Mouse (Mus musculus): Measurements from ENCODE around the gene Hes5.

Hes5 gene

DNA sequence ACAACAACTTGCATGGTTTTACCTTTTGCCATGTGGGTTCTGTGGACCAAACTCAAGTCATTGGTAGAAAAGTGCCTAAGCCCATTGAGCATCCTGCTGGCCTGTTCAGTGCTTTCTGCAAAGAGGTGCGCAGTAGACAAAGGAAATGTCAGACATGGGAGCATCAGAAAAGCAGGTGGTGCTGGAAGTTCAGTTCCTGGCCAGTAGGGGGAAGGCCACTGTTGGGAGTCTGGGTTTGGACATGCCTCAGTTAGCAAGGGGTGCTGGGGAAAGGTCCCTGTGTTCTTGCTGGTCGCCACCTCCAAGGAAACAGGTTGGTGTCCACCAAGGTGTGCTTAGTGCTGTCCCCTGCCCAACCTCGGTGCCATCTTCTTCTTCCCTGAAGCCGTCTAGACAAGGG, 19.4 kb downstream of the Hes5 start:
- no peak for TF ChIP-seq GATA4 (IDR thresholded peaks at IDR 0.05; ENCODE audit: insufficient replicate concordance, low read length)

DNA sequence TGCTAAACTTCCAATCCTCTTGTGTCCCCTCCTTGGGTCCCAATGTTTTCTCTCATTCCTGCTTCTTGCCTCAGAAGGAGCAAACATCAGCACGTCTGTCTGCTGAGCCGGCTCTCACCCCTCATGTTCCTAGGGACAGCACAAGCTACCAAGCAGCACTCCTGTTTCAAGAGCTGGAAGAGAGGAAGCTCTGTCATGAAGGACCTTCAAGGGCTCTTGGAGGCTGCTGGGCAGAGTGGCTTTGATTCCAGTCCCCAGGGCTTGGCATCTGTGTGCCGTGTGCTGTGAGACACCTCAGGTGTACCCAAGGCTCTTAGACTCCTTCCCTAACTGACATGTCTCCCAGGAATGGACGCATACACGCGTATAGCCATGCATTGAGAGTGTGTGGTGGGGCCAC, 20.4 kb downstream of the Hes5 start:
- TF ChIP-seq GATA4 (IDR thresholded peaks at IDR 0.05; ENCODE audit: insufficient replicate concordance, low read length), result no peak

DNA sequence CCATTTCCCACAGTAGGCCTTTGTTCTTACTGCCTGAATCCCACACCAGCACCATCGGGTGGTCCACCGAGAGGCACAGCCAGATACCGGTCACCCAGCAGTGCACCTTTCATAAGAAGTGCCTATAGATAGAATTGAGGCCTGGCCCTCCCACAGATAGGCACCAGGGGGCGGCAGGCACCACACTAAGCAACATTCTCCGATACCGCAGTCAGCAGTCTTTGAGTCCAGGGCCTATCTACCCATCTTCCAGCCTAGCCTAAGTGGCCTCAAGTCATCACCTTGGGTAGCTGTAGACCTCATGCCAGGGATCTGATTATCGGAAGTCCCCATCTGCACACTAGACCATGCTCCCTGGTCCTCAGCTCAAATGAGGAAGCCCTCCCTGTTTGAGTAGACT, 20.8 kb downstream of the Hes5 start:
- no peak for TF ChIP-seq GATA4 (IDR thresholded peaks at IDR 0.05; ENCODE audit: insufficient replicate concordance, low read length)

DNA sequence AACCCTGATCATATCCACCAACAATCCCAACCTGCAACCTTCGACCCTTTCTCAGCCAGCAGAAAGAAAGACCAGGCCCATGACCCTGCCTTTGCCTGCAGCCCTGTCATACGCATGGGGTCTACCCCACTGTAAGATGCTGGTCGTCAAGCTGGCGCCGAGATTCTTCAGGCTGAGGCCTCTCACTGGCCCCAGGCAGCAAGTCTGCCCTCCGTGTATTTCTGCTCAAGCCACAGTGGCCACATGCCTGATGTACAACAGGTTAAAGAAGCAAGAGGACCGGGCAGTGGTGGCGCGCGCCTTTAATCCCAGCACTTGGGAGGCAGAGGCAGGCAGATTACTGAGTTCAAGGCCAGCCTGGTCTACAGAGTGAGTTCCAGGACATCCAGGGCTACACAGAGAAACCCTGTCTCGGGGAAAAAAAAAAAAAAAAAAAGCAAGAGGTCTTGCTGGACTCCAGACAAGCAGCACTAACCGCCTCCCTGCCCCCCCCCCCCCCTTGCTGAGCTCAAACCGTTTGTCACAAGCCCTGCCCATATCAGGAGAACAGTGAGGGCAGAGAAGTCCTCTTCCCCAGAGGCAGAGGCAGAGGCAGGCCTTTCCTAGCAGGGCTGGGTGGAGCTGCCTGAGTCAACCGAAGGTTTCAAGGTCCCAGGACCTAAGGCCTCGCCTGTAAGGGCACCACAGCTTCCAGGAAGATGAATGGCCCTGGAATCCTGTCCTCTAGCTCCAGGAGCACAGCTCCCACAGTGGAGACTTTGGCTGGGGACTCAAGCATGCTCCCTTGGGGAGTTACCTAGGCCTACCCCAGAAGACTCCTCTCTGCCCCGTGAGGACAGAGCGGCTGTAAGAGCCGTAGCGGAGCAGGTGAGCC, 21.8 kb downstream of the Hes5 start:
- no peak for TF ChIP-seq GATA4 (IDR thresholded peaks at IDR 0.05; ENCODE audit: insufficient replicate concordance, low read length)

DNA sequence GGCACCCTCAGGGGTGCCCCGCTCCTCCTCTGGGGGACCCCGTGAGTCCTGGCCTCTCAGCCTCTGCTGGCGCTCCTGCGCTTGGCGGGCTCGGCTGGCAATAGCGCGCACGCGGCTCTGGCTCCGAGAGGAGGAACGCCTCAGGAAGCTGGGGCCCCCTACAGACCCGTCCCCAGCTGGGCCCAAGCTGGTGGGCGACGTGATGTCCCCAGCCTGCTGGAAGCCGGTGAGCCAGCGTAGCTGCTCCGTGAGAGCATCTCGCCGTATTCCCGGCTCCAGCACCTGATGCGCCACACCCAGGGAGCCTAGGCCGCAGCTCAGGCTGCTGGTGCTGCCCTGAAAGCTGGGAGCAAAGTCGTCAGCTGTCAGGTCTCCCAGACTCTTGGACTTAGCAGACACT, 23.0 kb downstream of the Hes5 start:
- no peak for TF ChIP-seq GATA4 (IDR thresholded peaks at IDR 0.05; ENCODE audit: insufficient replicate concordance, low read length)

DNA sequence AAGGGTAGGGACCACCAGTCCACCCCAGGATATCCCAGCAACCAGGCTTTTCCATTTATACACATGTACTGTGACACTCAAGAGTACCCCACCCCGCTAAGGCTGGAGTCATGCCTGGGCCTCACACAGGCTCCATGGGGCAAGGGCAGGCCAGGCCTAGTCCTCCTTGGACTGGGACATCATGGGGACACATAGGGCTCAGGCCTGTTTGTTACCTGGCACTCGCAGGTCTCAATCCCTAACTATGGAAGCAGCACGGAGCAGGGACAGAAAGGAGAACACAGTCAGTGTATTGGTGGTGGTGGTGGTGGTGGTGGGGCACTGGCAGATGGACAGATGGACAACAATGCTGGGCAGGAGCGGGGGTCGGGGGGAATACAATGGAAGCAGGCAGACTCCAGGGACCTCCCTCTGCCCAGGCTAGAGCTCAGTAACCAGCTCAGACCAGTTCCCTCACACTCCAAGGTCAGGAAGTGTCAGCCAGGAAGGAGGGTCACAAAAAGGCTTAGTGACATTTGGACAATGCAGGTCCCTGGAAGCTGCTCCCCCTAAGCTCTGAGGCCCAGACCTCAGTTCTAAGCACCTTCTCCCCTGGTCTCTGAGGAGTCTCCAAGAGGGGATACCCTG, 24.5 kb downstream of the Hes5 start:
- TF ChIP-seq GATA4 (IDR thresholded peaks at IDR 0.05; ENCODE audit: insufficient replicate concordance, low read length), result no peak

DNA sequence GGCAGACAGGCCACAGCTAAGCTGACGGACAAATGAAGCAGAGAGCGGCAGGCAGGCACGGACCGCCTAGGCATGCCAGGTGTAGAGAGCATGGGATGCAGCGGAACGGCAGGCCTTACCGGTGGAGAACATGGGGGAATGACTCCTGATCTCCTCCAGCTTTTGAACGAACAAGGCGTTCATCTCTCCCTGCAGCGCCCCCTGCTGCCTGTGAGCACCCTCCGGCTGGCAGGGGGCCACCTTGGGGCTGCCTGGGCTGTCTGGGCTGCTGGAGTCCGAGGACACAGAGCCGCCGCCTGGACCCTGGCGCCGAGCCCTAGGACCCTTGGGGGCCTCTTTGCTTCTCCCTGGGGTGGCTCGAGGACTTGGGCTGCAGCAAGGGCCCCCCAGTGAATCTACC, 25.4 kb downstream of the Hes5 start:
- TF ChIP-seq GATA4 (IDR thresholded peaks at IDR 0.05; ENCODE audit: insufficient replicate concordance, low read length), result no peak

DNA sequence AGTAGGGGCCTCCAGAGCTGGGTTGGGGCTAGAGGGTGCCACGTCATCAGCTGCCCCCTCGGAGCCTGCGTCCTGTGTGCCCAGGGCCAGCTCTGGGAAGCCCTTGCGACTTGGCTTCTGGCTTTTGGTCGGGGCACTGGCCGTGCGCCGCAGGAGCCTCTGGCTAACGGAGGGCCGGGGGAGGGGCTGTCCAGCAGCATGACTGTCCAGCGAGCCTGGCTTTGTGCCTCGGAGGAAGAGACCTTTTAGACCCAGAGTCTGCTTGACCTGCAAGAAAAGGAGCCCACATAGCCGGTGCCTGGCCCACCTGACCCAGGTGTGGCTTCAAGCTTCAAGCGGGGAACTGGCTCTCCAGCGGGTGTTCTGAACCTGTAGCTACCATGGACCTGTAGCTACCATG, 26.0 kb downstream of the Hes5 start:
- TF ChIP-seq GATA4 (IDR thresholded peaks at IDR 0.05; ENCODE audit: insufficient replicate concordance, low read length), result no peak

DNA sequence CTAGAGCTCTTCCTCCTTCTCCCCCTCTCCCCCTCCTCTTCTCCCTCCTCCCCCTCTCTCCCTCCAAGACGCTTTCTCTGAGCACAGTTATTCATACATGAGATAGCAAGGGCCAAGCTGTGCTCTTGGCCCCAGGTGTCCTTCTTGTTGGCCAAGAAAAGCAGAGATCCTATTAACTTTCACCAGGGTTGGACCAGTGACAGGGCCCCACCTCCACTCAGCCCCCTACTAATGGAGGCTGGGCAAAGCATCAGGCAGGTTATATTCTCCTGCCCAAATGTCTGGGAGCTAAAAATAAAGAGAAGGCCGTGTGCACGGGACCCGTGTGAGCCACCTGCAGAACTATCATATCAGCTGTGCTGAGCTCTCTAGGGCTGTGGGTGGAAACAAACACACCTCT, 34.2 kb downstream of the Hes5 start:
- TF ChIP-seq GATA4 (IDR thresholded peaks at IDR 0.05; ENCODE audit: insufficient replicate concordance, low read length), result no peak

DNA sequence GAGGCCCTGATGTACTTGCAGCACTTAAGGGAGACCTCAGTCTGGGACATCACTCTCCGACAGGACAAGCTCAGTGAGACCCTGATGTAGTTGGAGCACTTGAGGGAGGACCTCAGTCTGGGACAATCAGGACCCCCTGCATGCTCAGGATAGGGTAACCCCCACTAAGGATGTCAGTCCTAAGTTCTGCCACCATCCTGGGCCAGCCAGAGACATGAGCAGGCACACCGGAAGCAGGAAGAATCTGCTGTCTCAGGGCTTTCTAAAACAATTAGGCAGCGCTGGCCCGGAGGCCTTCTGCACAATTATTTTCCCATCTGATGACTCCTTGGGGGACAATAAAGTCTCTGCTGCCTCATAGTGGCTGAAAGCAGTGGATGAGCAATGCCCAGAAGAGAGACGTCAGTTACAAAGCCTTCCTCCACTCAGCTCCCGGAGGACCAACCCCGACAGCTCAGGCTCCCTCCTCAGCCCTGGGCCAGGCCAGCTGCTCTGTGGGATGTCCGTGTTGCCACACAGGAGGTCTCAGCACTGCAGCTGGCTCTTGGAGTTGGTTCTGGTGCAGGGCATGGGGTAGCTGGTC, 35.9 kb downstream of the Hes5 start:
- TF ChIP-seq GATA4 (IDR thresholded peaks at IDR 0.05; ENCODE audit: insufficient replicate concordance, low read length), result no peak

DNA sequence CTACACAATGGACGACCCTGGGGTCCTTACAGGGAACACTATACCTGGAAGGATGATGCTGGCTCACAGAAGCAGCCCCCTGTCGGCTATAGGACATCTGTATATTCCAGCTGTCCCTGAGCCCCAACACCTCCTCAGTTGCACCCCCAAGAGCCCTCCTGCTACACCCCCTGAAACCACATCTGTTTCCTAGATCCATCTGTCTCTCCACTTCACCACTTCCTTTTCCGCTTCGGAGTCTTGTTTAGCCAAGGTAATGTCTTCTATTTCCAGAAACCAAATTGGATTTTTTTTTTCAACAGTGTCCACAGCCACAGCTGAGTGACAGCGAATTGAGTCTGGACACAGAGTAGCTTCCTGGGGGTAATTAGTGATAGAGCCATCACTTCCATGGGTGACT, 38.7 kb downstream of the Hes5 start:
- no peak for TF ChIP-seq GATA4 (IDR thresholded peaks at IDR 0.05; ENCODE audit: insufficient replicate concordance, low read length)

DNA sequence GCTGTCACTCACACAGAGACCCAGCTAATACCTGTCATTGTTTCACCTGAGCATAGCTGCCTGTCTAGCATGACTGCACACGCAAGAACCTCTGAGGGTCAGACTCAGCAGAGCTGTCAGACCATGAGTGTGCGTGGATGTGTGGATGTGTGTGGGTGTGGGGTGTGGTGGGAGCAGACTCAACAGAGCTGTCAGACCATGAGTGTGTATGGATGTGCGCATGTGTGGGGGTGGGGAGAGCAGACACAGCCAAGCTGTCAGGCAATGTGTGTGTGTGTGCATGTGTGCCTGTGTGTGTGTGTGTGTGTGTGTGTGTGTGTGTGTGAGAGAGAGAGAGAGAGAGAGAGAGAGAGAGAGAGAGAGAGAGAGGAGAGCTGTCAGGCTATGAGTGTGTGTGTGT, 44.6 kb downstream of the Hes5 start:
- no peak for TF ChIP-seq GATA4 (IDR thresholded peaks at IDR 0.05; ENCODE audit: insufficient replicate concordance, low read length)

DNA sequence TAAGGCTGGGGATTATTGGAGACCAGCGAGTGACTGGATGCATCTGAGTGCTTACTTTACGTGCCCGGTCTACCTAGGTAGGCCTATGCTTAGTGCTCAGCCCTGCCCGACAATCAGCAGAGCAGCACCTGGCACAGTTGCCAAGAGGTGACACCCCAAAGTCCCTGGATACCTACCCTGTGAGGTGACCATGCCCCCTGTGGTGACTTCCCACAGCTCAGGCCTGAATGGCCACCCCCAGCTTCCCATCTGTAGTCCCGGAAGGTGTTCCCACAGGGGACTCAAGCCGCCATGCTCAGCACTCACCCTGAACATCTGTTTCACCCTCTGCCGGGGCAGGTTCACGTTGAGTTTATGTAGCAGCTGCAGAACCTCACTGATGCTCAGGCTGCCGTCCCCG, 45.6 kb downstream of the Hes5 start:
- TF ChIP-seq GATA4 (IDR thresholded peaks at IDR 0.05; ENCODE audit: insufficient replicate concordance, low read length), result no peak

DNA sequence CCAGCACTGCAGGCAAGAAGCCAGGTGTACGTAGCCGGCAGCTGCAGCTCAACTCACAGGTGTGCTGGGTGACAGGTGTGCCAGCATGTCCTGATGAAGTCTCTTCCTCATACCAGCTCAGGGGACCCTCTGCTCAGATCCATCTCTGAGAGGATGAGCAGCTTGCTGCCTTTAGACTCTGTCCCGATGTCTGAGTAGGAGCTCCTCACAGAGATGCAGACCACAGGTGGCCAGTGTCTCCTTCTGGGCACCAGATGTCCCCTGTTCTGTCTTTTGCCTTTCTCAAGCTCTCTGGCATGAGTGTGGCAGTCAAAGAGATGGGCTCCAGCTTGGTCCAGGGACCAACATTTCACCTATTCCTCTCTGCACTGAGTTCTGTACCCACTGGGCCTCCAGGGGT, 46.9 kb downstream of the Hes5 start:
- TF ChIP-seq GATA4 (IDR thresholded peaks at IDR 0.05; ENCODE audit: insufficient replicate concordance, low read length), result no peak

DNA sequence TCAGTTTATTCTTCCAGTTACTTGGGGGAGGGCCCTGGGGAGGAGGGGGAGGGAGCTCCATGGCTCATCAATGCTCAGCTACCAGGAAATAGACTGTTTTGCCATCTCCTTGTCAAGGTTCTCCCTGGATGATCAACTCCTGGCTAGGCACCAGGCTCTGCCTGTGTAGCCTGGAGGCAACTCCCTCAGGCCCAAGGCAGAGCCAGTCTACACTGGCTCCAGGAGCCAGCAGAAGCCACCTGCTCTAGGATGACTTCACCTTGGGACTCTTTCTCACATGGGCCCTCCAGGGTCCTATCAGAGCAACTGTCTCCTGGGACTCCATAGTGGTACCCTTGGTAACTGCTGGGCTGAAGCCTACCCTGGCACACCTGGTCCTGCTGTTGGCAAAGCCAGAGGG, 47.4 kb downstream of the Hes5 start:
- no peak for TF ChIP-seq GATA4 (IDR thresholded peaks at IDR 0.05; ENCODE audit: insufficient replicate concordance, low read length)

DNA sequence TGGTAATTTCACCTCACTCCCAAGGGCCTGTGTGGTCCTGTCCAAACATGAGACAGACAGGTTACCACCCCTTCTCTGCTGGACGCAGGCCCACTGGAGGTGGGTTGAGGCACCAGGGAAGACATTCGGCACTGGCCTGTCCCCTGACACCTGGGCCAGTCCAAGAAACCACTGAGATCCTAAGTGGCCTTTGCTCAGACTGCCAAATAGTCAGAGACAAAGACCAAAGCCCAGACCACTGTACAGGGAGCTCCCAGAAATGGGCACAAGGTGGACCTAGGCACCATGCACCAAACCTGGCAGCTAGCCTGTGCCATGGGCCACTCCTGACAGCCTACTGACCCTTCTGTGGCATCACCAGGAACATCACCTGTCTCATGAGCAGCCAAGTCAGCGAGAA, 48.5 kb downstream of the Hes5 start:
- no peak for TF ChIP-seq GATA4 (IDR thresholded peaks at IDR 0.05; ENCODE audit: insufficient replicate concordance, low read length)

Data from liver, adult (tissue).